Mouse (Mus musculus) ES-E14 (cell line): Measurements from ENCODE around the gene Retn.

Experiments
- CHD2 ChIP-seq: IDR thresholded peaks from 2 replicates; pipeline ENCODE4 v1.6.1; 2014; ENCODE audit warnings: mild to moderate bottlenecking, low read depth, low read length, inconsistent platforms
- MAFK ChIP-seq: IDR thresholded peaks from 2 replicates; pipeline ENCODE4 v1.6.1; 2014; ENCODE audit warnings: mild to moderate bottlenecking, low read depth, low read length, inconsistent platforms; ENCODE audit not compliant: insufficient read depth
- ZNF384 ChIP-seq: IDR thresholded peaks from 2 replicates; pipeline ENCODE4 v1.6.1; 2012; ENCODE audit warnings: low read depth, low read length, inconsistent platforms

- no peak for TF ChIP-seq MAFK
- no peak for TF ChIP-seq ZNF384
- TF ChIP-seq CHD2 = no peak
Measured at GRCm38 (mm10) chr8:3670388-3670787, 14.8 kb downstream of the Retn start.
